Mouse (Mus musculus): ENCODE measurements around the gene Smug1.

The Smug1 gene

DNA sequence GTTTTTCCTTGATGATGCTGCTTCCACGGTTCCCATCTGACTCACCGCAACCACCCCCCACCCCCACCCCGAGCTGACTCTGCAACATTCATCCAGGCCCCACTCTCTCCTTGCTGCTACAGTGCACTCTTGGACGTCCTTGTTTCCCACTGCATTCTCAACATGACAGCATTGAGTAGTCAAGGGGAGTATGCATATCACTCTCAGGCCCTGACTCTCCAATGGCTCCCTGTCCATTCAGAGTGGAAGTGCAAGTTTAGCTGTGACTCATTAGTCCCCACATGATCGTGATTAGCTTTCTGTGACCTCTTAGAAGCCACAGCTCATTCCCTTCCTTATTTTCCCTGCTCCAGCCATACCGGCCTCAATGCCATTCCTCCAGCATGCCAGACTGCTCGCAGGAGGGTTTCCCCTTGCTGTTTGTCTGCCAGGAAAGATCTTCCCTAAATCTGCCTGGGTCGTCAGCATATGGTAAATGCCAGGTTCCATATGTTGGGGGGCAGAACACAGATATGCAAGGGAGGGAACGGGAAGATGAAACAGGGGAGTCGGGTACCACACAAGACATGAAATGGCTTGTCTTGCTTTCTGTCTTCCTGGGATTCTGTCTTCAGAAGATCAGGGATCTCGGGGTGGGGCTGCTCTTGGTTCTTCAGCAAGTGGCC, 21.1 kb downstream of the Smug1 start:
- DNase-seq (ENCODE audit: low read depth, low spot score): no peak

DNA sequence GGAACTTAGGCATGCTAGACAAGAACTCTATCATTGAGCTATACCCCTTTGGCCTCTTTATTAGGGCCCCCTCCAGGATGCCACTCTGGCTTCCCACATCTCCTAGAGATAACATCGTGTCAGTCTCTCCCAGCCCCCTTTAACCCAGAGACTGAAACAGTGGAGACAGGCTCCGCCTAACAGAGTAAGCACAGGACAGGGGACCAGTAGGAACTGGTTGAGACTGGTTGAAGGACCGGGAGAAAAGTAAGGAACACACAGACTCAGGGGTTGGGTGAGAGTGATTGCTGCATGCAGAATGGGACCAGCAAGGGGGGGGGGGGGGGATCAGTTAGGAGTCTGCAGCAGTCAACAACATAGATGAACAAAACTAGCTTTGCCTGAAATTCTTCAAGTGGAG, 22.7 kb downstream of the Smug1 start:
- no peak for DNase-seq (ENCODE audit: low read depth, low spot score)

DNA sequence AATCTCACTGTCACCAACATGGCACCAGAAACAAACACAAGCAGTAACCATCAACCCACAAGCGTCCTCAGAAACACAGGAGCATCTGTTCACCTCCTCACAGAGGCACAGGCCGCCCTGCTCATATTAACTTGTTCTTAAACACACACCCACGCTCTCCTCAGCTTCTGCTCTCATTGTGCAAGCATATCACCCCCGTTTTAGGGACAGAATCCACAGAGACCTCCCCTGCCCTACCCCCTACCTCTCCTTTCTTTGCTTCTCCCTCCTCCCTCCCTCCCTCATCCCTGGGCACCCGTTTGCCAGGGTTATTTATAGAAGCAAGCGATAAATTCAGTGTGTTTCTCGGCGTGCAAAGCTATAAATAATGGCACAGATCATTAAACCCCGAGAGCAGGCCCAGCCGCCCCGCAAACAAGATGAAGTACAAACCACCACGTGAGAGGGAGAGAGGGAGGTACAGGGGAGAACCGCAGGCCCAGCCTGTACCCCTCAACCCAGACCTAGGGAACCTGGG, 31.4 kb downstream of the Smug1 start:
- no peak for DNase-seq (ENCODE audit: low read depth, low spot score)

DNA sequence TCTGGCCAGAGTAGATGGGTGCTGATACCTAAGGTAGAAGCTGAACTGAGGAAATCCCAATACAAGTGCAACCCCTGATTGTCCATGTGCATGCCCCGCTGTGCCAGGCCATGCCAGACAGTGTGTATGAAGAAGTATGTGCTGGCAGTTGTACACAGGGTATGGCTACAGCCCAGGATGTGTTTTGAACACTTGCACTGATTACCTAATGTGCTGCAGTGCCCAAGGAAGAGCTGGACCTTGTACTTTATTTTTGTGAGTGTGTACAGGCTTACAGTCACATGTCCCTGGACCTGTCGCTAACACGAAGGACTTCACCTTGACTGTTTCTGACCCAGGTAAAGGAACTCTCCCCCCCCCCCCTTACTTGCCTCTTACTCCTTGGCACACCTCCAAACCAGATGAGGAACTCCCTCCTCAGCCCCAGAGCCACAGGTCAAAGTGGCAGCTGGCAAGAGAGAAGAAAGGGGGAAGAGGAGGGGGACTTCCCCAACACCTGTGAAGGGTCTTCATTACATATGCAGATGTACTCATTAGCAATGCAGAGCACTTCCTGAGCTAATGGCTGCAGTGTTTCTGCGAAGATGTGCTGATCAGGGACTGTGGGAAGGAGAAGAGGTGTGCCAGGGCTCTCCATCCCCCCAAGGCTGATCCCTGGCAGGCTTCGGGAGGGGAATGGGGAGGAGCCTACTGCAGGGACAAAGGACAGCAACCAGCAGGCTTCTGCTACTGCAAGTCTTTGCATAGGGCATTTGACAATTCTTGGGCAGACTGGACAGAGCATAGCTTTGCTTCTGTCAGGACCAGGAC, 32.4 kb downstream of the Smug1 start:
- no peak for DNase-seq (ENCODE audit: low read depth, low spot score)

DNA sequence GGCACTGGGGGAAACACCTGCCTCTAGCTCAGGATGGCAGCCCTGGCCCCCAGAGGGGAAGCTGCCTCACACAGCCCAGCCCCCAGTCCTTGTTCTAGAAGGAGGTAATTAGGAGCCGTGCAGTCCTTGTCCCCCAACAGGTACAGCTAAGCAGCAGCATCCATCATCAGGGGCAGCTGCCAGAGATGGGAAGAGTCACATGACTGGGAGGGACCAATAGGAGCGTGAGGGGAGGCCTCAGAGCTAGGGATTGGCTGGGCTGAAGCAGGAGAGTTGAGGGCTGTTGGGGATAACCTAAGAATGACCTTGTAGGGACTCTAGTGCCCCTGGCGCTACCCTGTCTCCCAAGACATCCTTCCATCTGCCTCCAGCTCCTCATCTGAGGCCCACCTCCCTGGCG, 33.1 kb downstream of the Smug1 start:
- DNase-seq (ENCODE audit: low read depth, low spot score): no peak

DNA sequence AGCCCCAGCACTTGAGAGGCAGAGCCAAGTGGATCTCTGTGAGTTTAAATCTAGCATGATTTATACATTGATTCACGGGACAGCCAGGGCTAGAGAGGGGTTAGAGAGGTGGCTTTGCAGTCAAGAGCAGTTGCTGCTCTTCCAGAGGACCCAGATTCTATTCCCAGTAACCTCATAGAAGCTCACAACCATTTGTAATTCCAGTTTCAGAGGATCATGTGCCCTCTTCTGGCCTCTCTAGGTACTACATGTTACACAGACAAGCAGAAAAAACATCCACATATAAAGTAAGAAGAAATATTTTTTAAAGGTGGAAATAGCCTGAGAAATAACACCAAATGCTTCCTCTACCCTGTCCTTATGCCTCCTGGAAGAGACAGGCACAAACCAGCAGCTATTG, 36.2 kb downstream of the Smug1 start:
- no peak for DNase-seq (ENCODE audit: low read depth, low spot score)

DNA sequence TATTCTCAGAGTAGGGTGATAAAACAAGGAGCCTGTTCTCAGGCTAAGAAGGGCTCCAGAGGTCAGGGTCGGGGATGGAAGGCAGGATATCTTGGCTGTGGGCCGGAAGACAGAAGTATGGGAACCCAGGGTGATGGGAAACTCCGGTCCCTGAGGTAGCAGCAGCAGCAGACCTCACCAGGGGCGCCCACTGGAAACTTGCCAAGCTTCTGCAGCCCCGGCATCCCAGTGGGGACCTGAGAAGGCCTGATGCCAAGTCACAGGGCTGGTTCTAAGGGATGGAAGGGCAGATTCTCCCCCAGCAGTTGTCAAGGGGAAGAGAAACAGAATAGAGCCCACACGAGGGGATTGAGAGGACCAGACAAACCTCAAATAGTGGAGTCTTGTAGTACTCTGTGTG, 37.6 kb downstream of the Smug1 start:
- DNase-seq (ENCODE audit: low read depth, low spot score): no peak

DNA sequence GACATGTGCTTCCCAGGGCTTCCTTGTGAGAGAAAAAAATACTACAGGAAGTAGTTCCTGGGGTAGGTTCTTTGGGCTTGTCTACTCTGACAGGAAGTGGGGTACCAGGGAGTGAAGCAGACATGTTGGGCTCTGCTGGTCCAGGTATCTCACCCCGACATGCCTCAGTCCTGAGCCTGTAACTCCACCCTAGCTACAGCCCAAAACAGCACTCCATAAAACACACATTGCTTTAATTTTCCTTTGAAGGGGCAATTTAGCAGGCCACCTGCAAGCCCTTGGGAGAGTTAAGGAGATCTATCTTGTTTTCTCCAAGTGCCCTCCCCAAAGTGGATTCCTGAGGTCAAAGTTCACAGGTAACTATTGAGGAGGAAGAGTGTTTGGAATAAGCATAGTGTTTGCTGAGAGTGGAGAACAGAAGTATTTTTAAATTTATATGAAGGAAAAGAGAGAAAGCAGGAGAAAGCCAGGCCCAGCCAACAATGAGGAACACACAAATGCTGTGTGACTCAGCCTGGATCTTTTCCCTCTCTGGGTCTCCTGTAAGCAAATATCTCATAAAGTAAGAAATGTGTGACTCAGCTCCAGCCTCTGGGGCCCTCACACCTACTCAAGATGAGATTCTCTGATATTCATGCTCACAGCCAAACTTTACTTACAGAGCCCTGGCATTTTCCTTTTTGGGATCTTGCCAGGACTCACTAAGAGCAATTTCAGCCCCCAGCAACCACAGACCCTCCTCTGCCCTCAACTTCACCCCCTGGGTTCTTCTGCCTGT, 38.6 kb downstream of the Smug1 start:
- DNase-seq (ENCODE audit: low read depth, low spot score): no peak

DNA sequence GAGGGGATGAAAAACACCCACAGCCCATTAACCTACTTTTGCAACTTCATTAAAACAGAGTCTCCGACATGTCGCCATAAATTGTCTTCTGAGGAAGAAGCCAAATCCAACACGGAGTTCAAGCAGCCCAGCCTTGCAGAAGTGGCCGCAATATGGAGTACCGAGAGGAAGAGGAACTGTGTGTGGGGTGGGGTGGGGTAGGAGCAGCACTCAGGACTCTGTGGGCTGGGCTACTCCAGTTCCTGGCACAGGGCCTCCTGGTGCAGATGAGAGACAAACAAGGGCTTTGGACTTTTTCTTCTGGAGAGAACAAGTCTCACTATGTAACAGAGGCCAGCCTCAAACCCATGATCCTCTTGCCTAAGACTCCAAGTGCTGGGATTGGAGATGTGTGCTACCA, 40.9 kb downstream of the Smug1 start:
- DNase-seq (ENCODE audit: low read depth, low spot score): no peak

DNA sequence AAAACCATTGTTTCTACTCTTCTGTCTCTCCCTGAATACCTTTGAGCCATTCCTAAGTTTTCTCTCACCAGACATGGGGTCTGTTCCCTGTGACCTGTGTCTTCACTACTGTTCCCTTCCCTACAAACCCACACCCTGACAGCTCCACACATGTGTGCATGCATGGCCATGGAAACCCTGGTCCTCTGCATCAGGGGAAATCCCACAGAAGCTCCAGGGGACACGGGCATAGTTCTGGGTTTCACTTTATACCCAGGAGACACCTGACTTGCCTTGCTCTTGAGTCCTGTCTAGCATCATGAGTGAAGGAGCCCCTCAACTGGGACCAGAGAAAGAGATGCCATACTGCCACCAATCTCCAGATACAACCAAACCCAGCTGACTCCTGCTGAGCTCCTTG, 42.6 kb downstream of the Smug1 start:
- no peak for DNase-seq (ENCODE audit: low read depth, low spot score)

DNA sequence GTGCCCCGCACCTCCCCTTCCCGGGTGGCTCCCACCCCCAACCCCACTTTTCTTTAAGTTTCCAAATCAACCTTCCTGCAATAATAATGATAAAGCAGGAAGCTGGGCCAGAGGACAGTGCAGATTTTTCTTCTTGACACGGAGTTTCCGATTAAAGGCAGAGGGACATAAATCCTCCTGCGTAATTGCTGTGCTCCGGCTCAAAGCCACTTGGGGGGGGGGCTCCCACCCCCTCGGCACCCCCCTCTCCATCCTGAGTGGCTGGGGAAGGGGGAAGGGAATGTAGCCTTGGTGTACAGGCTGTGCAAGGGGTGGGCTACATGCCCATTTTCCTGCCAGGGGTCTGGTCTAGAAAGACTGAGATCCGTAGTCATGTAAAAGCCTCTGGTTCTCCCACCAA, 43.5 kb downstream of the Smug1 start:
- no peak for DNase-seq (ENCODE audit: low read depth, low spot score)

DNA sequence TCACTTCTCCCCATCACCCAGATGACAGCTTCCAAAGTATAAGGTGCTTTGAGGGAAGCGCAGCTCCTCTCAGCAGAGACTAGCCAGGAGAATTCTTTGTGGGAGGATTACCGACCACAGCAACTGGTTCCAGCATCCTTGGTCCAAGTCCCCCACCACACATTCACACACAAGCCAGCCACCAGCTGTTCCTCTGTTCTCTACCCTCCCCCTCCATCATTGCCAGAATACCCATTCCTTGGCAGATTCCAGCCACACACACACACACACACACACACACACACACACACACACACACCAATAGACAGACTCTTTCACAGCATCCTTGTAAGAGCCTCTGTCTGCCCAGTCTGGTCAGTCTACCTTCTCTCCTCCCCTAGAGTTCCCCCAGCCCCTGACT, 44.5 kb downstream of the Smug1 start:
- DNase-seq (ENCODE audit: low read depth, low spot score): no peak

DNA sequence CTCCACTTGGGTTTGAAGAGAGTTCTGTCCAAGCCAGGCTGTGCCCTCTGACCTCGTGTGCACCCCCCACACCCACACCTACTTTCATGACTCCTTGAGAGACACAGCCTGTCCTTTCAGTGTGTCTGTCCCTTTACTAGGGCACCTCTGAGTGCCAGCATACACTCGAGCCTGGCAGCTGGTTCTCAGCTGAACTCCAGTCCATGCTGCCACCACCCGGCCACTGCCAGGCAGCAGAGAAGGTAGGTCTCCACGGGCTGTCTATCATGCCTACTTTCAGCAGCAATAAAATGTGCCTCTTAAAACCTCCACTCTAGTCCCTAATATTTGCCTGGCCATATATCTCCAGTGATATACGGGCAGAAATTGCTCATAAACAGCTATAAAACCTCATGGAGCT, 45.5 kb downstream of the Smug1 start:
- no peak for DNase-seq (ENCODE audit: low read depth, low spot score)

DNA sequence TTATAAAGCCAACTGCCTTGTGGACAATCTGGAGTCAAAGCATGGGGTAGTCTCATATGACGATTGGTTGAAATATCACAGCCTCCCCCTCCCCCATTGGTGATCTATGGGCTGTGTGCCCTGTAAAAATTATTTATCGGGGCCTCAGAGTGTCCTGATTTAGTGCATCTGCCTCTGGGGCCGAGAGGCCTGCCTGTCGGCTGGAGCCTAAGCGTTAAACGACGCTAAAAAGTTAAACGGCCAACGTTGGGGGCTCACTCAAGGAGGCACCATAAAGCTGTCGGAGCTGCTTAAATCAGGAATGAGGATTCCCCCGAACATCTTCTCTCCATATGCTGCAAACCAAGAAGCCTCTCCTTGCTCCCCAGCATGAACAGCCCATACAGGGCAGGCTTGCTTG, 46.3 kb downstream of the Smug1 start:
- DNase-seq (ENCODE audit: low read depth, low spot score): no peak

DNA sequence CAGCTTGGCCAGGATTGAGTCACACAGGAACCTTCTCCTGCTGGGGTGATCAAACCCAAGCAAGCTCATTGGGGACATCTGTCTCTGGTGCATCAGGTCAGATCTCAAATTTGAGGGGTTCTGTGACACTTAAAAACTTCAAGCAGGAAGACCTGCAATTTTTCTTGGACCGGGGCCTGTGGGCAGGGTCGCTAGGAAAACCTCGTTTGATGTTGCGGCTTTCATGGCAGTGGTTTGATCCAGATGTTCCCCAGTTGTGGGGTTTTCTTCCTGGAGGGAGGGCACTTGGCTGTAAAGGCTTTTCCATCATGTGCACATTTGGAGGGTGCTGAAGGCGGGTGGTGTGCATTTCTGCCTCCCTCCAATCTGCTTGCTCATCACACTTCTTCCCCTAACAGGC, 51.2 kb downstream of the Smug1 start:
- DNase-seq (ENCODE audit: low read depth, low spot score): no peak

DNA sequence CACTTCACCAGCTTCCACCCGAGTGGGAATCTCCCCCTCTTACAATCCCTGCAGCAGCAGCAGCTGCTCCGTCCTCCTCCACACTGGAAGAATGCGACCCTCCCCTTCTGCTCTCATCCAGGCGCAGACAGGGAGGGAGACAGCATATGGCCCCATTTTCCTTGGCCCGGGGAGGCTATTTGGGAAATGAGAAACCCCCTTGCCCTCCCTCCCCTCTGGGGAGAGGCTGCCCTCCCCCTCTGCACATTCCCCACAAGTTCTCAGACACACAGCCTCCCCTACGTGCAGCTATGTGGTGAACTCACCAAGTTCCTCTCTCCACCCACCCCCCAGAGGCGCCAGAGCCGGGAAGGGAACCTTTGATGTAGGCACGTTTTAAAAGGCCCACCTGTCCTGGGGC, 51.6 kb downstream of the Smug1 start:
- DNase-seq (ENCODE audit: low read depth, low spot score): no peak

DNA sequence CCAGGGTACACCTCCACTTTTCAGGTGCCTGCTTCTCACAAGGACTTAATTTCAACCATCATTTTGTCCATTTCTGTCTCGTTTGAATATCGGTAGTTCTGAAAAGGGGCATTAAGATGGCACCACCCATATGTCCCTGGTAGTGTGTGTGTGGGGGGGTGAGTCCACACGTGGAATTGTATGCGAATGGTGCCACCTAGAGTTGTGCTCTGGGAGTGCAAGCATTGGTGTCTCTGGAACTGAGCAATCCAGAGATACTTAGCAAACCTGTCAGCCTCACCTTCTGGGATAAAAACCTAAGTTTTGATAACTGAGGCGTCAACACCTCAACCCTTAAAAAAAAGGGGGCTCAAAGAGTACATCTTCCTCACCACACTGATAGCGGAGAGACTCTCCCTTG, 53.8 kb downstream of the Smug1 start:
- DNase-seq (ENCODE audit: low read depth, low spot score): no peak

DNA sequence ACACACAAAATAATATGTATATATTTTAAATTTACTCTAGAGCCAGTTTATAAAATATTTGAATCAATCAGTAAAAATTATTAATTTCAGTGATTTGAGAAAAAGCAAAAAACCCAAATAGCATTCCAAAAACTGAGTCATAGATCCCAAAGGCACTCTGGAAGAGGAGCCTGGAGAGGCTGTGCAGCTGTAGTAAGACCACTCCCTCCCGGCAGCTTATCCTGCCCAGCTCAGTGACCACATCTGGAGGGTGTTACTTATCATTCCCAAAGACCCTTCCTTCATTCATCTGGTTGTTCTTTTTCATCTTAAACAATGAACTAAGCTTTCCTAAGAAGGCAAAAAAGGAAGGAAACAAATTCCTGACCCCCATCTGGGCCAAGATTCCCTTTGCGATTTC, 54.6 kb downstream of the Smug1 start:
- no peak for DNase-seq (ENCODE audit: low read depth, low spot score)

DNA sequence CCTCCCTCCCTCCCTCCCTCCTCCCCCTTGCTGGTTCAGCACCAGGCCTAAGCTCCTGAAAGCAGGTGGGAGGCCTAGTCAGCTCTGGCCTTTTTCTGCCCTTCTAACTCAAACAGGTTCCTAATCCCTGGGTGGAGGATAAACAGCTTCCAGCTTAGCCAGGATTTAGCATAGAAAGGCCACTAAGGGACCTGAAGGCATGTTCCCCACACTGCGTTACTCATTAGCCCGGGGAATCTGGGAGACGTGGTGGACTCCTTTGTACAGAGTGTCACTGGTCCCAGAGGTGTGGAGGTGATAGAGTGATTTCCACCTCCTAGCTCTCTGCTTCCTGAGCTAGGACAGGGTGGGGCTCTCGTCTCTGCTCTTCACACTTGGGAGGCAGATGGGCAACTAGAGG, 57.0 kb downstream of the Smug1 start:
- DNase-seq (ENCODE audit: low read depth, low spot score): peak; percentile 49

DNA sequence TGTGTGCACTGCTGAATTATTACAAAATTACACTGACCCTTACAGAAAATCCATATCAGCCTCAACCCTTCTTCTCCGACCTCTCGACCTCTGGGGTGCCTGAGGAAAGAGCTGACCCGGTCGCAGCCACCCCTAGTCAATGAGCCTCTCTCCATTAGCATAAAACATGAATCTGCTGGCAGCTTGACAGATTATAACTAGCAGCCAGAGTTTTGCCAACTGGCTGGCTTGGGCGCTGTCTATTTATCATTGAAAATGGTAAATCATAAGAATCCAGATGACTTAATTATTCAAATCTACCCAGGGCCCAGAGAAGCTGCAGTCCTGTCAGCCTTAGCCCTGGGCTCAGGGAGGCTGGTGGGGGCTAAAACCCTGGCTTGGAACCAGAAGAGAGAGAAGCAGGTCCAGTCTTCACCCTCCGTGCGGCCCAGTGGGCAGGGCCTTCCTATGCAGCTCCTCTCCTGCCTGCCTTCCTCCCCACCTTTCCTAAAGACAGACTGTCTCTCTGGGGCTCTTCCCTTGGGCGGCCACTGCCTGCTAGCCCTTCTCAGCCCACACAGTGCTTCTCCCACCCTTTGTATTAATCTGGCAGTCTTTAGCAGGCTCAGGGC, 58.7 kb downstream of the Smug1 start:
- no peak for DNase-seq (ENCODE audit: low read depth, low spot score)

DNA sequence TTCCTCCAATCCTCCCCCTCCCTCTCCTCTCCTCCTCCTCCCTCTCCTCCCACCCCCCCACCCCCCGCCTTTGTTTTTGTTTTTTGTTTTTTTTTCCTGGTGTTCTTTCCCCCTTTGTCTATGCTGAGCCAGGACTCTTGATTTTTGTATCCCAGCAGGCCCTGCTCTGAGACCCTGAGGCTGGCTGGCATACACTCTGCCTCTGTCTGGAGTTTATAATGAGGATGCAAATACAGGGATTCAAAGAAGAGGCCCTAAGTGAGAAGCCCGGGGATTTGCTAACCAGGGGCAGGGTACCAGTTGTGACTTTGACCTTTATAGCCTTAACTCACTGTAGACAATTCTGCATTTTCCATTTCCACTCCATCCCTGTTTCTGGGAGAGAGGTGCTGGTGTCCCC, 60.7 kb downstream of the Smug1 start:
- DNase-seq (ENCODE audit: low read depth, low spot score): no peak
